Mouse (Mus musculus) R1 (cell line): ENCODE measurements at regions not wholly inside any gene's neighbourhood (a gene's known extent, or its start where the extent isn't known, plus 50 kb on each side); places are given as distances from the start of the nearest gene placed in this dataset.

ENCODE experiments used
- DNase-seq: peaks from one replicate; pipeline ENCODE4 v3.0.0-alpha.2; 2018; ENCODE audit warnings: low read depth, low spot score

DNA sequence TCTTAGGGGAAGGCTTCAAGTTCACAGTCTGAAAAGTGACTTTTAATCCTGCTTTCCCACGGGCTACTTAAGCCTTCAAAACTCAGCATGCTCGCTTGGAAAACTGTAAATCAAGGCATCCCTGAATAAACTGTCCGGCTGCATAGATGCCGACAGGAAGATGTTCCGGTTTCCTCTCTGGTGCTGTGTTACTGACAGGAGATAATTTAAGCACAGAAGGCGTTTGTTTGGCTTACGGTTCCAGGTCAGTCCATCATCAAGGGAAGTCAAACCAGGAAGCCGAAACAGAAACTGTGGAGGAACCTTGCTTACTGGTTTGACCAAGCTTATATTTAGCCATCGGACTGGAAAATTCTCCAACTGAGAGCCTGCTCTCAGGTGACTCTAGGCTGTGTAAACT, 52.6 kb upstream of the Prkcq start:
- no peak for DNase-seq
